Mouse (Mus musculus): ENCODE results near the gene Lmx1b.

Gene Lmx1b

GRCm38 (mm10) chr2:33640171-33640721 lies at the start of gene Lmx1b:
Gene Lmx1b (minus strand): TSS chr2:33640511.
- ChIA-PET POLR2A (interaction anchor here in 3 of 4 experiments (0.5 to 2.6 kb wide), 10 partner anchors 10 to 60 kb away, joined by 3 to 11 read pairs (median 3); no protein-coding TSS in a partner anchor), CTCF (interaction anchor here in 1 of 4 experiments (0.7 to 1.0 kb wide), 2 partner anchors 9 to 11 kb away, joined by 3 to 4 read pairs; no protein-coding TSS in a partner anchor)

- POLR2A ChIA-PET, result interaction anchor here in 1 of 4 experiments (0.6 kb wide), 1 partner anchor 645 kb away, joined by 3 read pairs; no protein-coding TSS in a partner anchor
- CTCF ChIA-PET, result interaction anchor here in 3 of 4 experiments (0.6 to 4.2 kb wide), 14 partner anchors 8 to 266 kb away, joined by 3 to 31 read pairs (median 3); no protein-coding TSS in a partner anchor
These were observed 49.7 kb upstream of the Lmx1b start for GRCm38 (mm10) chr2:33689880-33690462.

GRCm38 (mm10) chr2:33689155-33689879 lies 49.0 kb upstream of the Lmx1b start:
- CTCF ChIA-PET, result interaction anchor here in 3 of 4 experiments (0.6 to 2.3 kb wide), 13 partner anchors 10 to 267 kb away, joined by 3 to 9 read pairs (median 3); no protein-coding TSS in a partner anchor
- POLR2A ChIA-PET, result no interaction called here

- POLR2A ChIA-PET, result interaction anchor here in 1 of 4 experiments (0.7 to 1.6 kb wide), 2 partner anchors 54 to 65 kb away, joined by 3 to 4 read pairs; no protein-coding TSS in a partner anchor
- CTCF ChIA-PET, result interaction anchor here (0.6 to 4.4 kb wide), 12 partner anchors 15 to 961 kb away, joined by 3 to 30 read pairs (median 4); no protein-coding TSS in a partner anchor
These were observed 43.3 kb upstream of the Lmx1b start for GRCm38 (mm10) chr2:33683594-33683993.

- ChIA-PET POLR2A (interaction anchor here in 2 of 4 experiments (0.6 to 1.6 kb wide), 3 partner anchors 17 to 303 kb away, joined by 3 to 8 read pairs (median 4); no protein-coding TSS in a partner anchor), CTCF (interaction anchor here (0.6 to 4.4 kb wide), 40 partner anchors 9 to 1743 kb away, joined by 3 to 31 read pairs (median 4); no protein-coding TSS in a partner anchor)
These were observed 42.8 kb upstream of the Lmx1b start for GRCm38 (mm10) chr2:33683095-33683494.

GRCm38 (mm10) chr2:33682219-33682618 lies 41.9 kb upstream of the Lmx1b start:
- POLR2A ChIA-PET, result interaction anchor here in 2 of 4 experiments (0.5 to 1.2 kb wide), 3 partner anchors 16 to 304 kb away, joined by 3 to 8 read pairs (median 6); no protein-coding TSS in a partner anchor
- CTCF ChIA-PET, result interaction anchor here (0.6 to 4.4 kb wide), 91 partner anchors 8 to 1901 kb away, joined by 3 to 31 read pairs (median 4); partner anchors contain the start of gene Garnl3 (in 1 of the 4)

GRCm38 (mm10) chr2:33678950-33679654 lies 38.8 kb upstream of the Lmx1b start:
- CTCF ChIA-PET, result interaction anchor here in 3 of 4 experiments (0.6 to 1.4 kb wide), 5 partner anchors 14 to 363 kb away, joined by 3 to 5 read pairs (median 3); no protein-coding TSS in a partner anchor

GRCm38 (mm10) chr2:33672701-33673472 lies 32.6 kb upstream of the Lmx1b start:
- ChIA-PET CTCF (interaction anchor here (0.7 to 2.1 kb wide), 4 partner anchors 9 to 64 kb away, joined by 3 to 9 read pairs (median 6); no protein-coding TSS in a partner anchor), POLR2A (interaction anchor here in 1 of 4 experiments (0.6 kb wide), 1 partner anchor 94 kb away, joined by 4 read pairs; no protein-coding TSS in a partner anchor)

More at GRCm38 (mm10) chr2:33678950-33679654, 38.8 kb upstream of the Lmx1b start:
- POLR2A ChIA-PET, result no interaction called here

- POLR2A ChIA-PET, result interaction anchor here in 1 of 4 experiments (1.1 kb wide), 1 partner anchor 53 kb away, joined by 3 read pairs; no protein-coding TSS in a partner anchor
These were observed 28.4 kb upstream of the Lmx1b start for GRCm38 (mm10) chr2:33668741-33669140.

GRCm38 (mm10) chr2:33666388-33666945 lies 26.2 kb upstream of the Lmx1b start:
- ChIA-PET POLR2A (interaction anchor here in 3 of 4 experiments (0.7 to 1.6 kb wide), 8 partner anchors 10 to 183 kb away, joined by 3 to 8 read pairs (median 3); no protein-coding TSS in a partner anchor), CTCF (interaction anchor here in 3 of 4 experiments (0.6 to 2.9 kb wide), 9 partner anchors 10 to 582 kb away, joined by 3 to 11 read pairs (median 4); no protein-coding TSS in a partner anchor)

More at GRCm38 (mm10) chr2:33668741-33669140, 28.4 kb upstream of the Lmx1b start:
- CTCF ChIA-PET, result no interaction called here

GRCm38 (mm10) chr2:33665363-33666058 lies 25.2 kb upstream of the Lmx1b start:
- ChIA-PET POLR2A (interaction anchor here in 3 of 4 experiments (0.8 to 1.6 kb wide), 7 partner anchors 12 to 50 kb away, joined by 3 read pairs; no protein-coding TSS in a partner anchor), CTCF (interaction anchor here in 3 of 4 experiments (0.6 to 2.9 kb wide), 13 partner anchors 13 to 791 kb away, joined by 3 to 11 read pairs (median 3); no protein-coding TSS in a partner anchor)

- POLR2A ChIA-PET, result interaction anchor here in 2 of 4 experiments (0.7 to 1.0 kb wide), 3 partner anchors 12 to 372 kb away, joined by 3 read pairs; no protein-coding TSS in a partner anchor
- CTCF ChIA-PET, result interaction anchor here in 3 of 4 experiments (0.6 to 2.9 kb wide), 9 partner anchors 12 to 792 kb away, joined by 3 to 11 read pairs (median 3); no protein-coding TSS in a partner anchor
These were observed 24.4 kb upstream of the Lmx1b start for GRCm38 (mm10) chr2:33664661-33665060.

GRCm38 (mm10) chr2:33659288-33659629 lies 18.9 kb upstream of the Lmx1b start:
- POLR2A ChIA-PET, result interaction anchor here in 2 of 4 experiments (0.5 to 1.3 kb wide), 2 partner anchors 8 to 13 kb away, joined by 3 read pairs; no protein-coding TSS in a partner anchor
- CTCF ChIA-PET, result interaction anchor here in 1 of 4 experiments (0.8 kb wide), 1 partner anchor 23 kb away, joined by 4 read pairs; no protein-coding TSS in a partner anchor

GRCm38 (mm10) chr2:33658602-33659287 lies 18.4 kb upstream of the Lmx1b start:
- CTCF ChIA-PET, result interaction anchor here in 3 of 4 experiments (0.5 to 1.2 kb wide), 9 partner anchors 8 to 1399 kb away, joined by 3 to 5 read pairs (median 3); no protein-coding TSS in a partner anchor
- POLR2A ChIA-PET, result interaction anchor here in 3 of 4 experiments (0.5 to 1.3 kb wide), 3 partner anchors 9 to 351 kb away, joined by 3 to 6 read pairs (median 3); no protein-coding TSS in a partner anchor

Measured in embryonic stem cell, embryonic (primary cell).